Mouse (Mus musculus): ENCODE results near the gene 2310003L06Rik. TPM values are rescaled to one million over a fixed set of nuclear protein-coding genes. Genes with fewer than 3 reads are reported as not detected.

2310003L06Rik gene
- polyA plus RNA-seq, 1 experiment from 2014 or later: not detected

Other genes starting within 250 kb of the 2310003L06Rik start
- not detected in 2 replicates for gene Csn1s2a, start 194.9 kb upstream of the 2310003L06Rik start, polyA plus RNA-seq (2015; fragmentation: Nextera tagmentation; extraction: Ambion mirVana)
- gene Csn1s2b, start 161.4 kb upstream of the 2310003L06Rik start, polyA plus RNA-seq (2015; fragmentation: Nextera tagmentation; extraction: Ambion mirVana): not detected in 2 replicates
- gene Prr27, start 143.8 kb upstream of the 2310003L06Rik start, polyA plus RNA-seq (2015; fragmentation: Nextera tagmentation; extraction: Ambion mirVana): not detected in 2 replicates
- gene Odam, start 84.4 kb upstream of the 2310003L06Rik start, polyA plus RNA-seq (2015; fragmentation: Nextera tagmentation; extraction: Ambion mirVana): not detected in 2 replicates
- gene Csn3, start 43.9 kb upstream of the 2310003L06Rik start, polyA plus RNA-seq (2015; fragmentation: Nextera tagmentation; extraction: Ambion mirVana): 0.41 TPM in 1 of 2 replicates, not detected in the other
- gene Gm28434, start 58 bp downstream of the 2310003L06Rik start, polyA plus RNA-seq (2015; fragmentation: Nextera tagmentation; extraction: Ambion mirVana): not detected in 2 replicates
- gene Cabs1, start 10.0 kb downstream of the 2310003L06Rik start, polyA plus RNA-seq (2015; fragmentation: Nextera tagmentation; extraction: Ambion mirVana): not detected in 2 replicates
- not detected in 2 replicates for gene Smr3a, start 33.1 kb downstream of the 2310003L06Rik start, polyA plus RNA-seq (2015; fragmentation: Nextera tagmentation; extraction: Ambion mirVana)
- not detected in 2 replicates for gene Smr2, start 117.1 kb downstream of the 2310003L06Rik start, polyA plus RNA-seq (2015; fragmentation: Nextera tagmentation; extraction: Ambion mirVana)
- gene Gm11116, start 142.1 kb downstream of the 2310003L06Rik start, polyA plus RNA-seq (2015; fragmentation: Nextera tagmentation; extraction: Ambion mirVana): not detected in 2 replicates
- not detected in 2 replicates for gene Gm11115, start 184.6 kb downstream of the 2310003L06Rik start, polyA plus RNA-seq (2015; fragmentation: Nextera tagmentation; extraction: Ambion mirVana)